Mouse (Mus musculus): ENCODE results near the gene Speer4d.
"Not testable (repeated sequence)": the region's sequence is repeated elsewhere in the genome, so short reads cannot be mapped to it uniquely, and the experiment has no call there.

The Speer4d gene

GRCm38 (mm10) chr5:15670789-15671188, 51.9 kb downstream of the Speer4d start:
- not testable (repeated sequence) for DNase-seq (ENCODE audit: low spot score)

Measured in spleen, adult 12 weeks (tissue).